Mouse (Mus musculus) lung, adult 2 months (tissue): ENCODE results near the gene Mterf1a.

Experiments used
- CTCF ChIP-seq: fragments of 200-500 bp; IDR thresholded peaks from 2 replicates; pipeline ENCODE4 v1.5.1; 2011; ENCODE audit warnings: mild to moderate bottlenecking, low read length, control low read depth; ENCODE audit not compliant: insufficient read depth
- POLR2A ChIP-seq: fragments of 200-500 bp; IDR thresholded peaks from 2 replicates; pipeline ENCODE4 v1.6.1; 2011; ENCODE audit warnings: low read depth, mild to moderate bottlenecking, control low read depth, low read length, borderline replicate concordance; ENCODE audit errors: extremely low read depth

- TF ChIP-seq POLR2A, result no peak
- TF ChIP-seq CTCF, result no peak
Measured at GRCm38 (mm10) chr5:3935266-3935665, 41.5 kb upstream of the Mterf1a start.
